Mouse (Mus musculus): ENCODE data around the gene 2010111I01Rik. TPM values are rescaled to one million over a fixed set of nuclear protein-coding genes. Genes with fewer than 3 reads are reported as not detected.
"Not testable (repeated sequence)": the region's sequence is repeated elsewhere in the genome, so short reads cannot be mapped to it uniquely, and the experiment has no call there.

2010111I01Rik gene
- total and polyA plus RNA-seq, 2 experiments = 40.8 to 78.1 TPM

DNA sequence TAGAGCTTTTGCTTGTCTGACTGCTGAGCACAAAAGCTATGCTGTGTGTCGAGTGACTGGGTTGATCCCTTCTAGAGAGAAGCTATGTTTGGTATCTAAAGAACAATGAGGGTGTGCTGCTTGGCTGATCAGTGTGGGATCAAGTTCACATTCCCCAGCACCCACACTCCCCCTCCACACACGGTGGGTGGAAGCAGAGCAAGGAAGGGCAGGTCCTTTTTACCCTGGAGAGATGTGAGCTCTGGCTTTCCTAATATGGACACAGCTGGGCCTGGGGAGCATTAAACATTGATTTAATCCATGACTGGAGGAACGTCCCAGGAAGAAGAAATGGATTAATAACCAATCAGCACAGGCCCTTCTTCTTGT lies 267.0 kb downstream of the 2010111I01Rik start:
- H3K79me2 ChIP-seq (ENCODE audit: control insufficient read depth, insufficient read depth, low read length) = no peaks in the 10 kb centered on the region
- peak overlapping the region; percentile 26 for H3K9ac ChIP-seq (ENCODE audit: low read depth, low read length)
- H3K4me3 ChIP-seq (ENCODE audit: insufficient read depth, low read depth, low read length) = no peak overlapping the region
- no peak for DNase-seq (ENCODE audit: extremely low read depth, low read depth, low spot score)
- H3K36me3 ChIP-seq (ENCODE audit: control insufficient read depth, insufficient read depth, low read length) = no peaks in the 10 kb centered on the region
- no peaks in the 10 kb centered on the region for H3K27me3 ChIP-seq (ENCODE audit: control insufficient read depth, insufficient read depth, low read length)
- WGBS = 18% methylated on average over 3 of the region's 3 CpGs
- H3K27ac ChIP-seq (replicated peaks; ENCODE audit: insufficient read depth, low read depth, low read length) = peak overlapping the region; percentile 91
- TF ChIP-seq CTCF (IDR thresholded peaks at IDR 0.05; ENCODE audit: low read depth, low read length) (no peak), POLR2A (IDR thresholded peaks at IDR 0.05; ENCODE audit: extremely low read depth, insufficient read depth, low read length) (no peak)
- peaks cover 19% of the 10 kb centered on the region for H3K4me1 ChIP-seq (ENCODE audit: control insufficient read depth, insufficient read depth, low read length)

DNA sequence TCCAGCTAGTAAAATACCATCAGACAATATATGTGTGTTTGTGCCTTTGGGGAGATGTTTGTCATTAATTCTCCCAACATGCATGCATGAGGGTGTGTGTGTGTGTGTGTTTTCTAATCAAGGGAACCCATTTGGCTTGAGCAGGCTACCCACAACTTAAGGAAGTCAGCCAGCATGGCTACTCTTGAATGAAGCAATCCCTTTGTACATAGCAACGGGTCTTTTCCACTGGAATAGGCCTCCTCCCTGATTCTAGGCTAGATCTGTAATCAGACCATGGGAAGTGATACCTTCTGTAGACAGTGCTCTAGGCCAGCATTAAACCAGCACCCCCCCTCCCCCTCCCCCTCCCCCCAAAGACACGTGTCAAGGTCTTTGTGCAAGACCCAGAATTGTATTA lies 267.9 kb downstream of the 2010111I01Rik start:
- Histone ChIP-seq H3K27me3 (ENCODE audit: control insufficient read depth, insufficient read depth, low read length) (no peaks in the 10 kb centered on the region), H3K27ac (replicated peaks; ENCODE audit: insufficient read depth, low read depth, low read length) (peak overlapping the region; percentile 32), H3K79me2 (ENCODE audit: control insufficient read depth, insufficient read depth, low read length) (no peaks in the 10 kb centered on the region), H3K4me3 (ENCODE audit: insufficient read depth, low read depth, low read length) (no peak overlapping the region), H3K36me3 (ENCODE audit: control insufficient read depth, insufficient read depth, low read length) (no peaks in the 10 kb centered on the region), H3K4me1 (ENCODE audit: control insufficient read depth, insufficient read depth, low read length) (peaks cover 19% of the 10 kb centered on the region), H3K9ac (ENCODE audit: low read depth, low read length) (no peak overlapping the region)
- 46% methylated on average over 2 of the region's 2 CpGs for WGBS
- DNase-seq (ENCODE audit: extremely low read depth, low read depth, low spot score) = no peak
- TF ChIP-seq CTCF (IDR thresholded peaks at IDR 0.05; ENCODE audit: low read depth, low read length) (no peak), POLR2A (IDR thresholded peaks at IDR 0.05; ENCODE audit: extremely low read depth, insufficient read depth, low read length) (no peak)

DNA sequence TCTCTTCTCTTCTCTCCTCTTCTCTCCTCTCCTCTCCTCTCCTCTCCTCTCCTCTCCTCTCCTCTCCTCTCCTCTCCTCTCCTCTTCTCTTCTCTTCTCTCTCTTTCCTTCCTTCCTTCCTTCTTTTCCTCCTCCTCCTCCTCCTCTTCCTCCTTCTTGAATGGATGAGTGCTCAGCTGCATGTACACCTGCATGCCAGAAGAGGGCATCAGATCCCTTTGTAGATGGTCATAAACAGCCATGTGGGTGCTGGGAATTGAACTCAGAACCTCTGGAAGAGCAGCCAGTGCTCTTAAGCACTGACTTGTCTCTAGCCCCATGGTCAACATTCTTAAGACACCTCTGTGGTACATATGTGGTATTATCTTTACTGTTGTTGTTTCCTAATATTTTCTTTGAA lies 269.8 kb downstream of the 2010111I01Rik start:
- H3K9ac ChIP-seq (ENCODE audit: low read depth, low read length); H3K27me3 ChIP-seq (ENCODE audit: control insufficient read depth, insufficient read depth, low read length); H3K79me2 ChIP-seq (ENCODE audit: control insufficient read depth, insufficient read depth, low read length); H3K36me3 ChIP-seq (ENCODE audit: control insufficient read depth, insufficient read depth, low read length); DNase-seq (ENCODE audit: extremely low read depth, low read depth, low spot score); H3K27ac ChIP-seq (replicated peaks; ENCODE audit: insufficient read depth, low read depth, low read length); H3K4me3 ChIP-seq (ENCODE audit: insufficient read depth, low read depth, low read length): not testable (repeated sequence)
- peaks cover 17% of the 10 kb centered on the region for H3K4me1 ChIP-seq (ENCODE audit: control insufficient read depth, insufficient read depth, low read length)

DNA sequence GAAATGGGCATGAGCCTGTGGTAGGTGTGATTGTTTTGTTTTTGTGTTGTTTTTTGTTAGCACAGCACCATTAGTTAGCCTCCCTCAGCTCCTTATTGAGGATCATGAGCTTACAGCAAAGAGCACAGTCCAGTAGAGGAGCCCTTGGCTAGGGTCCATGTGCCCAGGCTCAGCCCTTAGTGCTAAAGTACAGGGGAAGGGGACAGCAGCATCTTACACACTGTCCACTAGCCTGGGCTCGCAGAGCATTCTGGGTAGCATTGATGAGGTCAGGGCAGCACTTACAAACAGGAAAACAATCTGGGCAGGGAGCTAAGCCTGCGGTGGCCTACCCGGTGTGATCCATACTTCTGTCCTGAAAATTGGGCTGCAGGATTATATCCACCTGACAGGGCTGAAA lies 270.9 kb downstream of the 2010111I01Rik start:
- H3K4me1 ChIP-seq (ENCODE audit: control insufficient read depth, insufficient read depth, low read length) = peaks cover 16% of the 10 kb centered on the region
- TF ChIP-seq POLR2A (IDR thresholded peaks at IDR 0.05; ENCODE audit: extremely low read depth, insufficient read depth, low read length) (no peak), CTCF (IDR thresholded peaks at IDR 0.05; ENCODE audit: low read depth, low read length) (no peak)
- no peak overlapping the region for H3K9ac ChIP-seq (ENCODE audit: low read depth, low read length)
- no peaks in the 10 kb centered on the region for H3K27me3 ChIP-seq (ENCODE audit: control insufficient read depth, insufficient read depth, low read length)
- WGBS = 11% methylated on average over 3 of the region's 3 CpGs
- peak overlapping the region; percentile 47 for H3K27ac ChIP-seq (replicated peaks; ENCODE audit: insufficient read depth, low read depth, low read length)
- peak; percentile 90 for DNase-seq (ENCODE audit: extremely low read depth, low read depth, low spot score)
- no peak overlapping the region for H3K4me3 ChIP-seq (ENCODE audit: insufficient read depth, low read depth, low read length)
- H3K79me2 ChIP-seq (ENCODE audit: control insufficient read depth, insufficient read depth, low read length) = peaks cover 6% of the 10 kb centered on the region; the same call in 1 of the 2 replicates
- H3K36me3 ChIP-seq (ENCODE audit: control insufficient read depth, insufficient read depth, low read length) = no peaks in the 10 kb centered on the region

DNA sequence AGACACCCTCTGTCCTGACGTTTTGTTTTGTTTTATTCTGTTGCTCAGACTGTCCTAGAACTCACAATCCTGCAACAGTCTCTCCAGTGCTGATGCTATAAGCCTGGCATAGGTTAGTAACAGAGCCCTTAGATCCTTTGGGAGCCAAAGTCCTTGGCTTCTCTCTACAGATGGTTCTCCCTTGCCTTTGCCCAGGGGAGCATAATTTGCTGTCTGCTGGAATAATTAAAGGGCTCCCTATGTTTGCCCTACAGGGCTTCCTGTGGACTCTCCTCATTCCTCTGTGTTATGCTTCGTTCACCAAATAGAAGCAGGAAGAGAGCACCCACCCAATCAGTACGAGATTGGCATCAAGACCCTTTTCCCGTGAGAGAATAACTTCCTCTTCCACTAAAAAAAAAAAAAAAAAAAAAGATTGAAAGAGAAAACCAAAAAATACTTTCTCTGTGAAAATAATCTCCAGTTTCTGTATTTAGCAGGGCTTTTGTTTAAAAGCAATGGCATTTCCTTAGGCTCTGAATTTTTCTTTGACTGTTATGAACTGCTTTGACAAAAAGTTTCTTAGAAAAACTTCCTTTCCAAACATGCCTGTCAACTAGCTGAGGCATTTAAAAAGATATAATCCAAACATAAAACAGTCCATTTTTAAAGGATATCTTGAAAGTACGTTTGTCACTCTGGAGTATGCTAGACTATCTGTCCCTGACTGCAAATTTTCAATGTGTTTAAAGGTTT lies 271.6 kb downstream of the 2010111I01Rik start:
- Histone ChIP-seq H3K36me3 (ENCODE audit: control insufficient read depth, insufficient read depth, low read length) (no peaks in the 10 kb centered on the region), H3K27ac (replicated peaks; ENCODE audit: insufficient read depth, low read depth, low read length) (peak overlapping the region; percentile 47), H3K9ac (ENCODE audit: low read depth, low read length) (no peak overlapping the region), H3K4me1 (ENCODE audit: control insufficient read depth, insufficient read depth, low read length) (peaks cover 16% of the 10 kb centered on the region), H3K4me3 (ENCODE audit: insufficient read depth, low read depth, low read length) (no peak overlapping the region), H3K79me2 (ENCODE audit: control insufficient read depth, insufficient read depth, low read length) (peaks cover 9% of the 10 kb centered on the region; the same call in 1 of the 2 replicates), H3K27me3 (ENCODE audit: control insufficient read depth, insufficient read depth, low read length) (no peaks in the 10 kb centered on the region)
- 55% methylated on average over 5 of the region's 5 CpGs for whole genome bisulfite sequencing
- no peak for DNase-seq (ENCODE audit: extremely low read depth, low read depth, low spot score)
- TF ChIP-seq CTCF (IDR thresholded peaks at IDR 0.05; ENCODE audit: low read depth, low read length) (no peak), POLR2A (IDR thresholded peaks at IDR 0.05; ENCODE audit: extremely low read depth, insufficient read depth, low read length) (no peak)

DNA sequence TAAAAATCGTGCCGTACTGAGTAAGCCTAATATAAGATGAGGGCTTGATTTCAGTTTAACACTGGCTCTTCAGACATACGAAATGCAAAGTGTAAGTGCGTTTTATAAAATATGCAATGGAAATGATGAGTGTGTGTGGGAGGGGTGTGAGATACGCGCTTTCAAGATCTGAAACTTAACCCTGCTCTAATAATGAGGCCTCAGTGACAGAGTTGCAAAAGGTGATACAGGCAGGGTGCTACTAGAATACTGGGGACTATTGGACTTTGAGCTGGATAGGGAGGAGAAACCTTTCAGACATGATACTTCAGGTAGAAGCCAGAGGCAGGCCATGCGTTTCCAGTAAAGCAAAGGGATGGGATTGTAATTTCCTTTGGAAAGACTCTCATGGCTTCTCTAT lies 273.4 kb downstream of the 2010111I01Rik start:
- no peak overlapping the region for H3K9ac ChIP-seq (ENCODE audit: low read depth, low read length)
- 77% methylated on average over 7 of the region's 7 CpGs for WGBS
- TF ChIP-seq CTCF (IDR thresholded peaks at IDR 0.05; ENCODE audit: low read depth, low read length) (no peak), POLR2A (IDR thresholded peaks at IDR 0.05; ENCODE audit: extremely low read depth, insufficient read depth, low read length) (no peak)
- no peak overlapping the region for H3K4me3 ChIP-seq (ENCODE audit: insufficient read depth, low read depth, low read length)
- peaks cover 25% of the 10 kb centered on the region for H3K4me1 ChIP-seq (ENCODE audit: control insufficient read depth, insufficient read depth, low read length)
- H3K27me3 ChIP-seq (ENCODE audit: control insufficient read depth, insufficient read depth, low read length) = no peaks in the 10 kb centered on the region
- H3K27ac ChIP-seq (replicated peaks; ENCODE audit: insufficient read depth, low read depth, low read length) = no peak overlapping the region
- H3K36me3 ChIP-seq (ENCODE audit: control insufficient read depth, insufficient read depth, low read length) = peaks cover under 1% of the 10 kb centered on the region; the same call in 1 of the 2 replicates
- DNase-seq (ENCODE audit: extremely low read depth, low read depth, low spot score) = peak; percentile 75
- peaks cover 22% of the 10 kb centered on the region; the same call in 1 of the 2 replicates for H3K79me2 ChIP-seq (ENCODE audit: control insufficient read depth, insufficient read depth, low read length)
